Mouse (Mus musculus) urinary bladder, adult 18-20 months (tissue): ENCODE measurements around the gene Gimap7.

Experiments
- DNase-seq, 2 experiments: peaks; one replicate each; pipeline ENCODE4 v3.0.0; 2022; ENCODE audit warnings: low spot score in 2 of 2, mixed read lengths in 2 of 2

Gene Gimap7

DNA sequence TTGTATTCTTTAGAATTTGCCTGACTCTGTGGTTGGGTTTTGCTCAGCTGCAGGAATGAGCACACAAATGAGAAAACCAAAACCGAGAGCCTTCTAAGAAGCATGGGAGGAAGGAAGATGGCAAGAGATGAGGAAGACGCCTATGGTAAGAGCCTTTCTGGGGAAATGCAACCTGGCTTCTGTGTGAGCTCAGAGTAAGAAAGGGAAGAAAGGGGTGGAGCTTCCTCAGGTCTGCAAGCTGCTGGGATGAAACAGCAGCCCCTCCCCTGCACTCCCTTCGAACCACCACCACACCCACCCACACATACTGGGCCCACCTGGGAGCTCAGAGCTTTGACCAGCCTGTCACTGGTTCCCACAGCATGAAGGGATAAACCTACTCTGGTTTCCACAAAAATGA lies 22.9 kb downstream of the Gimap7 start:
- no peak for DNase-seq

DNA sequence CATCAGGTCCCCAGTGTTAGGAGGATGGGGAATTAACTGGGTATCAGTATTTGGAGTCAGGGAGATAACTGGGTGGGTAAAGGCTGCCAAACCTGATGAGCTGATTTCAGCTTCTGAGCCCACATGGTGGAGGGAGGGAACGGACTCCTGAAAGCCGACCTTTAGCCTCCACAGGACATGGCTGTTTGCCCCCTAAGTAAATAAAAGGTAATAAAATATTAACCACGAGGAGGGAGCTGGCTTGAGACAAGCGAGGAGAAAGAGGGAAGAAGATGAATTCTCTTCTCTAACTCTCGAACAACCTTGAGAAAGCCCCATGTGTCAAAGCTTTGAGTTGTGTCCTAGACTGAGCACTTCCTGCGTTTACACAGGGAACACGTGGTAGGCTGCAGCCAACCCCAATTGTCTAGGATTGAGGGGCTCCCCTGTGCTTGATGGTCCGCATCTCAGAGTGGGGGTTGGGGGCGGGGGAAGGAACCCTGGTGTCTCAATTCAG lies 23.3 kb downstream of the Gimap7 start:
- no peak for DNase-seq

DNA sequence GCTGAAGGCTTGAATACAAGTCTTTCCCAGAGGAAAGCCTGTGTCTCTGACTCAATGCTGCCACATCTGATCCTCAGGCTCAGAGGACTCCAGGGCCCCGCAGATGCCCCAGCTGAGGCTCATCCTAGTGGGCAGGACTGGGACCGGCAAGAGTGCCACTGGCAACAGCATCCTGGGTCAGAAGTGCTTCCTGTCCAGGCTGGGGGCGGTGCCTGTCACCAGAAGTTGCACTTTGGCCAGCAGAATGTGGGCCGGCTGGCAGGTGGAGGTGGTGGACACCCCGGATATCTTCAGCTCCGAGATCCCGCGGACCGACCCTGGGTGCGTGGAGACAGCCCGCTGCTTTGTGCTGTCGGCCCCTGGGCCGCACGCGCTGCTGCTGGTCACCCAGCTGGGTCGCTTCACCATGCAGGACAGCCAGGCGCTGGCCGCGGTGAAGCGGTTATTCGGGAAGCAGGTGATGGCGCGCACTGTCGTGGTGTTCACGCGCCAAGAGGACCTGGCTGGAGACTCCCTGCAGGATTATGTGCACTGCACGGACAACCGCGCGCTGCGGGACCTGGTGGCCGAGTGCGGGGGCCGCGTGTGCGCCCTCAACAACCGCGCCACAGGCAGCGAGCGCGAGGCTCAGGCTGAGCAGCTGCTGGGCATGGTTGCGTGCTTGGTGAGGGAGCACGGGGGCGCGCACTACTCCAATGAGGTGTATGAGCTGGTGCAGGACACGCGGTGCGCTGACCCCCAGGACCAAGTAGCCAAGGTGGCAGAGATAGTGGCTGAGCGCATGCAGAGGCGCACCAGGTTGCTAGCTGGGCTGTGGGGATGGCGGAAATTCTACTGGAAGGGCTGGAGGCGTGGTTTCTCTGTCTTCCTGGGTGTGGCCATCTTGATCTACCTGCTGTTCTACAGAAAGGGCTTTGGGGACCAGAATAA lies 24.3 kb downstream of the Gimap7 start:
- peak in 1 of 2 experiments; percentile 13 for DNase-seq

DNA sequence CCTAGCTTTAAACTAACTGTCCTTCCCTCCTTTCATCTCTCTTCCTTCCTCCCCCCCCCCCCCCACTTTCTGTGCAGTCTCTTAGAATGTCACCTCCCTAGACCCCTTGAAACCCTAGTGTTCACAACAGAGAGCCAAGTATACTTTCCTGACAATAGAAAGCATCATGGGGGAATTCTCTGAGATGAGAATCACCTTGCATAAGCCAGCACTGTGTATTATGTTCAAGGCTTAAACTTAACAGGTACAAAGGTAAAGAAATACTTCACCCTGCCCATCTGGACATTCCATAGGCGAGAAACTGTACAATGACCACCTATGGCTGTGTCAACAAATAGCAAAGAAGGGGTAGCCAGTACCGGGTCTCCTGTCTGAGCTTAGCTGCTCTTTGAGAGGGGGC lies 27.1 kb downstream of the Gimap7 start:
- DNase-seq, result no peak

DNA sequence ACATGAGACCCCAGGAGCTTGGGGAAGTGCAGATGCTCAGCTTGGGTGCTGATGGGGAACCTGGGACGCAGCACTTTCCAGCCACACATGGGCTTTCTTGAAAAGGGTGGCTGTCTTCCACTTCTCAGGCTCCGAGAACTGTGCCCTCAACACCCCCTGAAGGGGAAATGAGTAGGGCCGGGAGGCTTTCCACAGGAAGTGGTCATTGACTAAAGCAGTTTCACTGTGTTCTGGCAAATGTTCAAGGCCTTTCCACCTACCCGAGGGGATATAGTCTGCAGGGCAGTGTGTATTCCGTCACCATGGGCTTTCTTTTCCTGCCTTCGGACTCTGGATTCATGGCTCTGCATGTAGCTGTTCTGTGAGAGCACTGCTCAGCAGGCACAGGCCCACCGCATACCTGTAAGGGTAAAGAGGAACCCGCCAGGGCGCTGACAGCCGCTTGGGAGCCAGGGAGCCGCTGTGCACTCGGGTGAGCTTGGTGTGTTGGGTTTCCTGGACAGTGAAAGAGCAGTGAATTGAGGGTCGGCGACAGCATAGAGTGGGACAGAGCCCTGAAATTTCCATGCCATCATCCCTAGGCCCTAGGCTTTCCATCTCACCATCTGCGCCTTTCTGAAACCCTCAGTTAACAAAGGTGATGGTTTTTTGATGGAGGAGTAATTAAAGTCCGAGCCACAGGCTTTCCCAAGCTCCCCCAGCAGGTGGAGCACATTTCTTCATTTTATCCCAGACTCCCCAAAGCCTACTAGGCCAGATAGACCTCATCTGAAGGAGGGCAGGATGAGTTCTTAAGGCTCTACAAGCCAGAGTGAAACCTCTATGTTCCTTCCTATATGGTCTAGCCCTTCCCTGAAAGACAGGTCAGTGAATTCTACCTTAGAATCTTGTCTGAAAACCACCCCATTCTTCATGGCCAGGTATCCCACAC lies 27.8 kb downstream of the Gimap7 start, which contains the start of gene Gimap5:
TSS of gene Gimap5 (plus strand) at position 239 of the 931 bp plus-strand sequence.
- no peak for DNase-seq

DNA sequence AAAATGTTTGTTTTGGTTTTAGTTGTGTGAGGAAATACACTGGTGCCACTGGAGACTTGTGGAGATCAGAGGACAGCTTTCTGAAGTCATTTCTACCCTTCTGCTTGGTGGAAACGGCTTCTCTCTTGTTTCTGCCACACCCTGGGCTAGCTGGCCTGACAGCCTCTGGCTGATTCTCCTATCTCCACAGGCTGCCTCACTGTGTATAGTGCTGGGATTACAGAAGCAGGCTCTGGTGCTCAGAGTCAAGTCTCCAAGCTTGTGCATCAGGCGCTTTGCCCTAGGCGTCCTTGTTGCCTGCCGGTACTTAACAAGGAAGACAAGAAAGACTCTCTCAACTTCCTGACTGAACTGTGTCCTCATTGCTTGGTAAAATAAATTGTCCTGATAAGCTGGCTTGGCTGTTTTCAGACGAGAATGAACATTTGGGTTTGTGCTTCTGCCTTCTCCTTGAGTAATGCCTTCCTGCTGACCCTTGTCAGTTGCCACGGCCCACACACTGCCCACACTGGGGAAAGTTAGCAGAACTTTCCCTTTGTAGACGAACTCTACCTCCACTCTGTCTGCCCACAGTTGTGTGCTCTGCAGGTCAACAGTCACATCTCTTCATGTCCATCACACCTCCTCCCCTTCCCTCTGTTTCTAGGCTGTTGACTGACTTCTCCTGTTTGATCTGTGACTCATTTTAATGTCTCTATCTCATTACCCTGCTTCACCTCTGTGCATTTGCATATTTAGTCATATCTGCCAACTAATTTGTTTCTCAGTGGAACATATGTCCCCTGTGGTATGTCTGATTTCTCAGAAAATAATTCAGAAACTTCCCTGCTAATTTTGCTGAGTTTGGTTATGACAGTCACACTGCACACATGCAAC lies 28.9 kb downstream of the Gimap7 start:
- DNase-seq, result no peak

DNA sequence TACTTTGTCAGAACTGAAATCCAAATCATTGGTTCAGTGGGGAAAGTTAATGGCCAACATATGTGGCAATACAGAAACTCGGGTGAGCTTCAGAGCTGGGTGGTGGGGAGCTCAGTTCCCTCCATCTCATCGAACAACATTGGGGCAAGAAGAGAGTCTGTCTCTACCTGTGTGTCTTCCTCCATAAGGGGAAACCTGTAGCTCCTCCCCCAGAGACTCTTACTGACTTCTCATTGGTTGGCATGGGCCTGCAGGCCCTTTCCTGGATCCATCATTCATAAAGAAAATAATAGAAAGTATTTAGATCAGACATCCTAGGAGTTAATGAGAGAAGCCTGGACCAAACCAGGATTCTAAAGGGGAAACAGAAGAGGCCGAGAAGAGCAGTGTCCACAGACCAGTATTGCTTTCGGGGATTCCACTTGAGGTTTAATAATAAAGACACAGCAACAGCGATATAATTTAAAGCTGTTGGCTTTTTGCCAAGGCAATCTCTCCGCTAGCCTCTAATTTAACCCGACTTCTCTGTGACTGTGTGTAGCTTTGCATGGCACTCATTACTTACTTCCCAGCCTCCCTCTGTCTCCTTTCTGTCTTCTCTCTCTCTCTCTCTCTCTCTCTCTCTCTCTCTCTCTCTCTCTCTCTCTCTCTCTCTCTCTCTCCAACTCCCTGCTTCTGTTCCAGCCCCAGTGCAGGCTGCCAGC lies 45.3 kb downstream of the Gimap7 start:
- DNase-seq, result no peak

DNA sequence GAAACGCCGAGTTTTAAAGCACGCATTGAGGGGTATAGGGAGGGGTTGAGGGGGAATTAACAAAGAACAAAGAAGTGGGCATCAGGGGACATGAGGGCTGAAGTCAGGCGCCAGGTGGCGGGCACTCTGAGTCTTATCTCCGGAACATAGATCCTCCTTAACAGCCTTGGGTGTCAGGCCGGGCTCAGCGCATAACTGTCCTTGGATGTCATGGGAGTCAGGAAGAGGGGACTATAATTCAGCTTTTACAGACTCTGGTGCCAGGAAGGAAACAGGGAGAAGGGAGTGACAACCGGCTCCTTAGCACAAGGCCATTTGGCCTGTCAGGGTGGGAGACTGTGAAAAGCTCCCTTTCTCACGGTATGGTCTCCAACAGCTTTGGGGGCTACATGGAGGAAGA lies 46.1 kb downstream of the Gimap7 start:
- DNase-seq, result no peak

DNA sequence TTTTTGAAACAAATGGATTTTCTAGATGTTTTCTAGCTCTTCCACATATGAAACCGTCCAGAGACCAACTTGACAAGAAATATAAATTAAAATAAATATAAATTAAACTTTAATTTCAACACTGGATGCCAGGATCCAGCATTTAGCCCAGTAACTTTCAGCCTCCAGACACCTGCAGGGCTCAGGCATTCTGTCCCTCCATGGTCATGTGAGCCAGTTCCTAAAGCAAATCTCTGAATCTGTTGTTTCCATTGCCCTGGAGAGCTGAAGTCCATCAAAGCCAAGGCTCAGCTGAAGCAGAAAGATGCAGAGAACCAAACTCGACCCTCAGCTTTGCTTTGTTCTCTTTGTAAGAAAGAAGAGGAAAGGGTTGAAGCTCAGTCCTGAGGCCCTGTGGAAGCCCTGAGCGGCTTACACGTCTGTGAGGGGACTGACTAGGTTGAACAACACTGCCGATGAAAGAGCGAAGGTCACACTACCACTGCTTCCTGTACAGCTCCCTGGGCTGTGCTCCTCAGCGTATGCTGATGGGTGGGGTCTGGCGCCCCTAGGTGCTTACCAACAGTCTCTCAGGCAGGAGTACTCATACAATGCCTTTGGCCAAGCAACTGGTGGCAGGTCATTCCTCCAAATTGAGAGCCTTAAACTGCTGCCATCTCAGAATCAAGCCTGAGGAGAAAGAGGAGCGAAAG lies 49.9 kb downstream of the Gimap7 start:
- DNase-seq, result no peak

DNA sequence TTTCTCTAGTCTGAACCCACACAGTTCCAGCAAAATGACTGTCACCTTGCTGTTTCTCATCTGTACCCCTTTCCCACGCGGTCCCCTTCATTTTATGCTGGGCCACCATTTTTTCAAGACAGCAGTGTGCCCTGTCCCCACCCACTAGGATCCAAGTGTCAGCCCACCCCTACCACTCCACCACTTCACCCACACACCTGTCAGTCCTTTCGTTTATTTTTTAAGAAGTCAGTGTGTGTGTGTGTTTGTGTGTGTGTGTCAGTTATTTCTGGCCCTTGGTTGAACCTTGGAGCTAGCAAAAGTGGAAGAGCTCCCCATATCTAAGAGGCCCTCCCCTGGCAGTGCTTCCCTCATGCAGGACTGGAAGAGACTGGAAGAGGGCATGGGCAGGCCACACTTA lies 50.5 kb downstream of the Gimap7 start:
- DNase-seq, result no peak

DNA sequence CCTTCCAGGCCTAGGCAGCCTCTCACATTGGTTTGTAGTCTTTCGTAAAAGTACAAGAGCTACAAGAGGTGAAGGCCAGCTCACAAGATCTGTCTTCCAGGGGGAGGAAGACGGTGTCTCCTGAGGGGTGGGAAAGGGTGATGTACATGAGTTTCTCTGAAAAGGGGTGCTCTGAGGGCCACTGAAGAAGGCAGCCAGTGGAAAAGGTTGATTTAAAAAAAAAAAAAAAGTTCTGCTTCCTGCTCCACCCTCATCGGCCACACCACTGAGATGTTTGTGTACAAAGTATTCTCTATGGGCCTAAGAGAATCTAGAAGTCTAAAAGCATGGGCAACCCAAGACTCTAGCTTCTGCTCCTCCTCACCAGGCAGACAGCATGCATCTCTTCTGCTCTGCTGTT lies 52.3 kb downstream of the Gimap7 start, which contains the start of gene Gimap3:
TSS of gene Gimap3 (minus strand) at position 156 of the 400 bp plus-strand sequence.
- DNase-seq, result no peak

DNA sequence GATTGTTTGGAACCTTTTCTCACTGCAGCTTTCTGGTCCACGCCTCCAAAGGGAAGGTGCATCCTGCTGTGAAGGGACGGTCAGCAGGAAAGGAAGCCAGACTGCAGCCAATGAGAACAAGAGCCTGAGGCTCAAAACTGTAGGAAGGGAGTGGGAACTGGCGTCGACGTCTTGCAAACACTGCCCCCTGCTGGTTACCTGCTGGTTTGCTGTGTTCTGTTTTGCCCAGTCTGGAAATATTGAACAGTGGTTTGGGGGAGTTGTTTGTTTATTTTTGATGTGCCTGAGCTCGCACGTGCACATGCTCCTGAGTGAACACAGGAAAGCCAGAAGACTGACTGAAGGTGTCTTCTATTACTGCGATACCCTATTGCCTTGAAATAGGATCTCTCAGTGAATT lies 53.6 kb downstream of the Gimap7 start:
- DNase-seq, result peak; percentile 62
